Mouse (Mus musculus): Measurements from ENCODE around the gene Apoa4. TPM values are rescaled to one million over a fixed set of nuclear protein-coding genes. Genes with fewer than 3 reads are reported as not detected.

Apoa4 gene
- polyA plus RNA-seq (2015; fragmentation: Nextera tagmentation; extraction: Ambion mirVana) = 1.1 TPM in 1 of 2 replicates, not detected in the other

DNA sequence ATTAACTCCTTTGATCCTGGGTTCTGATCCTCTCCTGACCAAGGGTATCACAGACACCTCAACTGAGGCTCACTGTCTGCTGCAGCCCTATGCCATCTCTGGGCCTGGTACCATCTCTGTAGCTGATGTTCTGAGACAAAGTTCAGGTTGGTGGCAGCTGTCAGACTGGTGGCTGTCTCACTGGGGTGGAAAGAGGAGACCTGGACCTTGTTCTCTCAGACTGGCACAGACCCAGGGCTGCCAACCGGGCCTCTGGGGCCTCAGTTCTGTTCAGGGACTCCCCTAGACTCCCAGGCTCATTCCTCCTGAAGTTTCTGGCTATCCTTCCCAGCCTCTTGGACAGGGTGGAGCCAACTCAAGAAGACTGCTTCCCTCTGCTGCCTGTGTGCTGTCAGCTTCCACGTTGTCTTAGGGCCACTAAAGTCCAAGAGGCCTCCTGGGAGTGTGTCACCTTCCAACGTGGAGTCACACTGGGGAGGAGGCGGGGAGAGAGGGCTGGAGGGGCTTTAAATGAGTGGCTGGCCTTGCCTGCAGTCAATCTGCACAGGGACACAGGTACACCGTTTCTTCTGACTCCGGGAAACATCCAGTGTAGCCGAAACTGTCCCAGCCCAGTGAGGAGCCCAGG lies at the start of gene Apoa4:
Gene Apoa4, plus strand, starts transcription at position 171 of the 628 bp plus-strand sequence.
- WGBS = 70% methylated on average over 7 of the region's 7 CpGs
- no peak within 1 kb of the TSS for H3K27ac ChIP-seq
- H3K4me3 ChIP-seq = no peak within 1 kb of the TSS
- H3K27me3 ChIP-seq = no peaks in the 10 kb centered on the region
- H3K4me2 ChIP-seq = no peak within 1 kb of the TSS
- H3K36me3 ChIP-seq (ENCODE audit: poor library complexity, severe bottlenecking) = no peaks in the 10 kb centered on the region
- H3K4me1 ChIP-seq = no peaks in the 10 kb centered on the region
- no peak for ATAC-seq
- H3K9me3 ChIP-seq (replicated peaks) = no peaks in the 10 kb centered on the region
- no peak within 1 kb of the TSS for H3K9ac ChIP-seq

DNA sequence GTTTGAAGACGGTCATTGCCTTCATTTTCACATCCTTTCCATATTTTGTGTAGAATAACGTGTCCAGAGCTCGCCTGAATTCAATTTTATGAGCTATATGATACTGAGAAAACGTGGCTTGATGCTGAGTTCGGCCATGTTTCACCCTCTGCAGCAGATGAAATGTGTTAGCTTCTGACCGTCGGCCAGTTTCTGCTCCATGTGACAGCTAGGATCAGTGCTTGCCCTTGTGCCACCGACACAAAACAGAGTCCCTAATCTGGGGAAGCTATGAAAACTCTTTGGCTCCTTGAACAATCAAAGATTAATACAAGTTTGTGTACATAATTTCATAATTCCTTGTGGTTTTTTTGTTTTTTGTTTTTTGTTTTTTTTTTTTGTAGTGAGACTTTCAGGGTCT lies 49.3 kb upstream of the Apoa4 start:
- no peak for ATAC-seq
- H3K27ac ChIP-seq = no peak overlapping the region
- no peak overlapping the region for H3K4me2 ChIP-seq
- 83% methylated on average over 8 of the region's 8 CpGs for WGBS
- H3K4me3 ChIP-seq = no peak overlapping the region
- peaks cover 21% of the 10 kb centered on the region for H3K36me3 ChIP-seq (ENCODE audit: poor library complexity, severe bottlenecking)
- H3K27me3 ChIP-seq = no peaks in the 10 kb centered on the region
- no peaks in the 10 kb centered on the region for H3K9me3 ChIP-seq (replicated peaks)
- H3K9ac ChIP-seq = no peak overlapping the region
- peaks cover 5% of the 10 kb centered on the region for H3K4me1 ChIP-seq

DNA sequence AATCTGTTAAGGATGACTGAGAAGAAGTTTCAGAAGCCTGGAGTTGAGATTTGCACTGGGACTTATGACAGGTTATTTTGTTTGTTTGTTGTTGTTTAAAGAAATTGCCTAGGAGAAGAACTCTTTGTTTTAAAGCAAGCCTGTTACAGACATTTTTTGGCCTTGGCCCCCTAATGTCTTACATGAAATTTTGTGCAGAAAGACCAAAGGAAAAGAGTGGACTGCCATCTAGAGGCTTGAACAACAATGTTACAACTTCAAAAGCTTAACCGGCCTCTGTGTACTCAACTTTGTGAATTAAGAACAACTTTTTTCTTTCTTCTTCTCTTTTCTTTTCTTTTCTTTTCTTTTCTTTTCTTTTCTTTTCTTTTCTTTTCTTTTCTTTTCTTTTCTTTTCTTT lies 48.9 kb upstream of the Apoa4 start:
- WGBS = 45% methylated on average over 1 of the region's 1 CpGs
- Histone ChIP-seq H3K27ac (no peak overlapping the region), H3K27me3 (no peaks in the 10 kb centered on the region), H3K9ac (no peak overlapping the region), H3K4me3 (no peak overlapping the region), H3K9me3 (replicated peaks) (no peaks in the 10 kb centered on the region), H3K36me3 (ENCODE audit: poor library complexity, severe bottlenecking) (peaks cover 23% of the 10 kb centered on the region), H3K4me1 (peaks cover 5% of the 10 kb centered on the region), H3K4me2 (no peak overlapping the region)
- no peak for ATAC-seq

DNA sequence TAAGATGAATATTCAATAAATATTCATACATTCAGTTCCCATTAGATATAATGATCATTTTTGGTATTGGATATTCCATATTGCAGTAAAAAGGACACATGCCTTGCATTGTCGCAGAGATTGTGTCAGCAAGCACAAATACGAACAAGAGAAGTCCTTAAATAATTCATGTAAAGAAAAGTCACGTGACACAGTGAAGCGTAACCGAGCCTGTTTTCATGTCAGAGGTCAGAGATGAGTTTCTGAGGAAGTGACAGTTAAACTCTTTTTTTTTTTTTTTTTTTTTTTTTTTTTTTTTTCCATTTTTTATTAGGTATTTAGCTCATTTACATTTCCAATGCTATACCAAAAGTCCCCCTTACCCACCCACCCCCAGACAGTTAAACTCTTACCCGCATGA lies 47.9 kb upstream of the Apoa4 start:
- 86% methylated on average over 6 of the region's 6 CpGs for WGBS
- no peak overlapping the region for H3K4me2 ChIP-seq
- H3K36me3 ChIP-seq (ENCODE audit: poor library complexity, severe bottlenecking) = peaks cover 27% of the 10 kb centered on the region
- no peaks in the 10 kb centered on the region for H3K9me3 ChIP-seq (replicated peaks)
- no peaks in the 10 kb centered on the region for H3K27me3 ChIP-seq
- H3K9ac ChIP-seq = no peak overlapping the region
- H3K4me1 ChIP-seq = peaks cover 5% of the 10 kb centered on the region
- H3K27ac ChIP-seq = no peak overlapping the region
- H3K4me3 ChIP-seq = no peak overlapping the region
- no peak for ATAC-seq

DNA sequence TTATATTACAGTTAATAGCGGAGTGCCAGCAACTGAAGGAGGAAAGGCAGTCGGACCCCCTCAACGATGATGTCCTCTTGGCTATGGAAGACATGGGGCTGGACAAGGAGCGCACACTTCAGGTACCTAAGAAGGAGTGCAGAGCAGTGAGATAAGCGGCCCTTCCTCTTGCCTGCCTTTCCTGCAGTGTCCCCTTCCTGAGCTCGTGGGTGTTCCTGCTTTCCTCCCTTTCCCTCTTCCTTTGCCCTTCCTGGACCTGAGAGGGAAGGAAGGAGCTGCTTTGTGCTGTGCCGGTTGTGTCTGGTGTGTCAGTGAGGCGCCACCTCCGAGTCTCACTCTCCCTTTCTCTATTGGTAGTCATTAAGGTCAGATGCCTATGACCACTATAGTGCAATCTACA lies 45.7 kb upstream of the Apoa4 start:
- no peaks in the 10 kb centered on the region for H3K9me3 ChIP-seq (replicated peaks)
- no peaks in the 10 kb centered on the region for H3K4me1 ChIP-seq
- no peak overlapping the region for H3K9ac ChIP-seq
- ATAC-seq = no peak
- no peak overlapping the region for H3K4me2 ChIP-seq
- 94% methylated on average over 8 of the region's 9 CpGs for whole genome bisulfite sequencing
- no peak overlapping the region for H3K4me3 ChIP-seq
- no peaks in the 10 kb centered on the region for H3K27me3 ChIP-seq
- no peak overlapping the region for H3K27ac ChIP-seq
- H3K36me3 ChIP-seq (ENCODE audit: poor library complexity, severe bottlenecking) = peaks cover 44% of the 10 kb centered on the region

DNA sequence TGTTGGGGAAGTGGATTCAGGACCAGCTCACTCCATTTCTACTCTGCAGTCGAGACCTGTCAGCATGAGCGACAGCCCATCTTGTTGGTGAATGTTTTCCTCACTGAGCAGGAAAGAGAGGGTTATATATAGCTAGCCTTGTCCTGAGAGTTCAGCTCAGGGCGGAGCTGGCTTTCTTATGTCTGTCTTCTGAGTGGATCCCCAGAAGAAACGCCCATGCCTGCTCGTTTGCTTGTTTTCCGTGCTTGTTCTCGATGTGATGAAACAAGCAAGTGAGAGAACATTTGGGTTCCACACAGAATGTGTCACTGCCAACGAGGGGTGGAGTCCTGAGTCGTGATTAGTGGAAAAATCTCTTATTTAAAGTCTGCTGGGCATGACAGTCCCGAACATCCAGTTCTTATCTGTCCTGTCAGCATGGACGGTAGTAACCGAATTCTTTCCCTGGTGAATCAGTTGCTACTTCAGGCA lies 43.8 kb upstream of the Apoa4 start:
- no peak overlapping the region for H3K4me2 ChIP-seq
- WGBS = 86% methylated on average over 12 of the region's 12 CpGs
- no peak overlapping the region for H3K27ac ChIP-seq
- H3K36me3 ChIP-seq (ENCODE audit: poor library complexity, severe bottlenecking) = peaks cover 60% of the 10 kb centered on the region
- no peaks in the 10 kb centered on the region for H3K4me1 ChIP-seq
- H3K4me3 ChIP-seq = no peak overlapping the region
- H3K9me3 ChIP-seq (replicated peaks) = no peaks in the 10 kb centered on the region
- no peaks in the 10 kb centered on the region for H3K27me3 ChIP-seq
- no peak for ATAC-seq
- H3K9ac ChIP-seq = no peak overlapping the region

DNA sequence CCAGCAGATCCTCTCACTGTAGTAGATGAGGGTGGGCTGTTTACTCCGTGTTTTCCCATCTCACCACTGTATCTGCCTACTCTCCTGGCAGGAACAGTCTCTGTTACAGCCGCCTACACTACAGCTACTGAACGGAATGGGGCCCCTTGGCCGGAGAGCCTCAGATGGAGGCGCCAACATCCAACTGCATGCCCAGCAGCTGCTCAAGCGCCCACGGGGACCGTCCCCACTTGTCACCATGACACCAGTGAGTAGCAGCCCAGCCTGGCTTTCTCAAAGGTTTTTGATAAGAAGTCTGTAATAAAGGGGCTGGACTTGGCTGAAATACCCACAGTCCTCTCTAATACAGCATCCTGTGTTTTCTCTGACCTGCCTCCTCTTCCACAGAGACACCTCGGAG lies 42.0 kb upstream of the Apoa4 start:
- Histone ChIP-seq H3K27ac (no peak overlapping the region), H3K36me3 (ENCODE audit: poor library complexity, severe bottlenecking) (peaks cover 68% of the 10 kb centered on the region), H3K27me3 (no peaks in the 10 kb centered on the region), H3K4me3 (no peak overlapping the region), H3K9me3 (replicated peaks) (no peaks in the 10 kb centered on the region), H3K9ac (no peak overlapping the region), H3K4me2 (no peak overlapping the region), H3K4me1 (no peaks in the 10 kb centered on the region)
- 85% methylated on average over 9 of the region's 9 CpGs for WGBS
- no peak for ATAC-seq

DNA sequence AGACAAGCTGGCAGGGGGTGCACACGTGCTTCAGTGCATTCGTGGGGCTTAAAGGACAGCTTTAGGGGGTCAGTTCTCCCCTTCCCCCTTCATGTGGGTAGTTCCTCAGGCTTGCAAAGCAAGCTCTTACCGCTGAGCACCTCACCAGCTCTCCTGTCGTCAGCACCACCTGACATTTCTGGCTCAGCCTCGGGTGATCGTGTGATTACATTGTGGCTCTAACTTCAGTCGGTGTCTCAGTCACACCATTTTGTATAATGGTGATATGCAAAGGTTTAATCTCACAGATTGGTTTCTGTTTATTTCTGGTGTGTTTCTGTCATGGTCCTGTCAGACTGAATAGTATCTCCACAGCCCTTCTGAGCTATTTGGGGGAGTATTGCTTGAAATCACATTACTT lies 41.6 kb upstream of the Apoa4 start:
- Histone ChIP-seq H3K27me3 (no peaks in the 10 kb centered on the region), H3K9me3 (replicated peaks) (no peaks in the 10 kb centered on the region), H3K4me3 (no peak overlapping the region), H3K4me2 (no peak overlapping the region), H3K9ac (no peak overlapping the region), H3K36me3 (ENCODE audit: poor library complexity, severe bottlenecking) (peaks cover 69% of the 10 kb centered on the region), H3K27ac (no peak overlapping the region), H3K4me1 (no peaks in the 10 kb centered on the region)
- 84% methylated on average over 7 of the region's 7 CpGs for WGBS
- ATAC-seq = no peak

DNA sequence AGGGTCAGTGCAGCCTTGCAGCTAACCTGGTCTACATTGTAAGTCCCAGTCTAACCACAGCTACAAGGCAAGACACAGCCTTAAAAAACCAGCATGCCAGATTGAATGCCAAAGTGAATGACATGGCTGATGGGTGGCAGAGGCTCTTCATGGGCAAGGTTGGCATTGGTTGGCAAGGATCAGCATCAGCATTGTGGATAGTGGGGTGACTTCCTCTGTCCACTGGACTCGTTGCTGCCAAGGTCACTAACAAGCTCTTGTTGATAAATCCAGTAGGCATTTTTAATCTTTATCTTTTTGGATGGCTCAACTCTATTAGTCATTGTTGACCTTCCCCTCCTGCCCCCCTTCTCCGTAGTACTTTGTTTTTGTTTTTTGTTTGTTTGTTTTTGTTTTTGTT lies 40.9 kb upstream of the Apoa4 start:
- Histone ChIP-seq H3K9me3 (replicated peaks) (no peaks in the 10 kb centered on the region), H3K36me3 (ENCODE audit: poor library complexity, severe bottlenecking) (peaks cover 70% of the 10 kb centered on the region), H3K4me1 (no peaks in the 10 kb centered on the region), H3K27ac (no peak overlapping the region), H3K4me2 (no peak overlapping the region), H3K27me3 (no peaks in the 10 kb centered on the region), H3K4me3 (no peak overlapping the region), H3K9ac (no peak overlapping the region)
- ATAC-seq = no peak
- WGBS = 75% methylated on average over 2 of the region's 2 CpGs

DNA sequence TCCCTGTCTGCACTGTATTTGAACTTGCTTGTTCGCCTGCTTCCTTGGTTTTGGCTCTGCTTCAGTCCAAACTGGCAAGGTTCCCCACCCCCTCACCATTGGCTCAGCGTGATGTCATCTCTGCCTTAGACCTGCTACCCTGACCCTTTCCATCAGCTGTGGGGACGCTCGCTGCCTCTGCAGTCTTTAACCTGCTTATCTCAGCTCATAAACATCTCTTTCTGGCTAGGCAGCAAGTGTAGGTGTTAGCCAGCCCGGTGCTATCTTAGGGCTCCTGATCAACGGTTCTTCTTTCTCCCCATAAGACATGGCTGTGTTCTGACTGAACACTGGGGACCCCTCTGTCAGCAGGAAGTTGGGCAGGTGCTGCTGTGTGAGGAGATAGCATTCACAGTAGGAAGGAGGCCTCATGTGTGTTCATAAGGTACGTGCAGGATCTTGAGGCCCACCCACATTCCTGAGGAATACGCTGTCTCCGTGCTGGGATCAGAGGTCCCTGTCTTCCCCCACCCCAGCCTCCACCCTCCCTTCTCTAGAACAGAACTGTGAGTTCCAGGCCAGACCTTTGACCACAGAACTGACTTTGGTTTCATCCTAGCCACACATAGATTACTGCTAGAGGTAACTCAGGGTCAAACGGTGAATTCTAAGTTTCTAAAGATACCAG lies 33.5 kb upstream of the Apoa4 start:
- 93% methylated on average over 10 of the region's 10 CpGs for WGBS
- Histone ChIP-seq H3K36me3 (ENCODE audit: poor library complexity, severe bottlenecking) (peaks cover 81% of the 10 kb centered on the region), H3K4me2 (no peak overlapping the region), H3K27me3 (no peaks in the 10 kb centered on the region), H3K9ac (no peak overlapping the region), H3K4me1 (no peaks in the 10 kb centered on the region), H3K9me3 (replicated peaks) (no peaks in the 10 kb centered on the region), H3K4me3 (no peak overlapping the region), H3K27ac (no peak overlapping the region)
- no peak for ATAC-seq

DNA sequence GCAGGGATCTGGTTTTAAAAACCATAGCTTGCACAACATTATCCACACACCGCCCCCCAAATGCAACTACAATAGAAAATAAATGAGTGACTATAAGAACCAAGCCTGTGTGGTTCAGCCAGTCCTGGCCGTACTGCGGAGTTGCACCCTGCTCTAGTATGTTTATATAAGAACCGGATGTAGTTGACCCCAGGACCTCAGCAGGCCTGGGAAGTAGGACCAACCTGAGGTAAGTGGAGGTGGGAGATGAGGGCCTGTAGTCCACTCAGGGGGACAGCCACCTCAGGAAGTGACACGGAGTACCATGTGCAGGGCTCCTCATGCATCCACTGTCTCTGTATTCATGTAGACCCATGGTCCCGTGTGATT lies 33.0 kb upstream of the Apoa4 start:
- H3K4me1 ChIP-seq = no peaks in the 10 kb centered on the region
- WGBS = 88% methylated on average over 6 of the region's 6 CpGs
- H3K27me3 ChIP-seq = no peaks in the 10 kb centered on the region
- no peak for ATAC-seq
- no peak overlapping the region for H3K27ac ChIP-seq
- no peaks in the 10 kb centered on the region for H3K9me3 ChIP-seq (replicated peaks)
- no peak overlapping the region for H3K9ac ChIP-seq
- H3K4me2 ChIP-seq = no peak overlapping the region
- peaks cover 81% of the 10 kb centered on the region for H3K36me3 ChIP-seq (ENCODE audit: poor library complexity, severe bottlenecking)
- H3K4me3 ChIP-seq = no peak overlapping the region

DNA sequence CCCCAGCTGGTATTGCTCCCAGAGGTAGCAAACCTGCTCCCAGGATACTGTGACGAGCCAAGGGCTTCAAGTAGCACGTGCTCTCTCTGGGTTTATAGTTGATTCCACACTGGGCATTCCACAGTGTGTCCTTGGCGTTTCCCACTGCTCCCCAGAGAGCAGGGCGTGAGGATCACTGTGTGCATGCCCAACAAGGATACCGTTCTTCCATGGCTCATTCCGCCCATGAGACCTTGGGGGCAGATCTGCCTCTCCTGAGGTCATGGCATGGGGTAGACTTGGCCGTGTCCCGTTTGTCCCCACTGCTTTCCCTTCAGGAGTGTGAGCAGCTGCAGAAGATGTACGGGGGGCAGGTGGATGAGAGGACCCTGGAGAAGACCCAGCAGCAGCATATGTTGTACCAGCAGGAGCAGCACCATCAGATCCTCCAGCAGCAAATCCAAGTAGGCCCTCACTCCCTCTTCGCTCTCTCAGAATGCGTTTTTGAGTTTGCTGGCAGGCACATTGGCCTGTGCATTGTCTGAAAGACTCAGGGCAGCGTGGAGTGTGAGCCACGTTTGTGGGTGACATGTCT lies 32.0 kb upstream of the Apoa4 start:
- H3K36me3 ChIP-seq (ENCODE audit: poor library complexity, severe bottlenecking) = peaks cover 91% of the 10 kb centered on the region
- no peak overlapping the region for H3K9ac ChIP-seq
- H3K9me3 ChIP-seq (replicated peaks) = no peaks in the 10 kb centered on the region
- H3K4me3 ChIP-seq = no peak overlapping the region
- H3K4me2 ChIP-seq = no peak overlapping the region
- no peaks in the 10 kb centered on the region for H3K27me3 ChIP-seq
- no peak for ATAC-seq
- WGBS = 89% methylated on average over 13 of the region's 13 CpGs
- no peak overlapping the region for H3K27ac ChIP-seq
- H3K4me1 ChIP-seq = no peaks in the 10 kb centered on the region
